Mouse (Mus musculus): Measurements from ENCODE around the gene Eif2d.
"Not testable (repeated sequence)": the region's sequence is repeated elsewhere in the genome, so short reads cannot be mapped to it uniquely, and the experiment has no call there.

Gene Eif2d

GRCm38 (mm10) chr1:131139102-131140095, 13.6 kb upstream of the Eif2d start:
- no peak for DNase-seq (ENCODE audit: low spot score)

GRCm38 (mm10) chr1:131141449-131141848, 11.5 kb upstream of the Eif2d start:
- DNase-seq (ENCODE audit: low spot score) = no peak

DNA sequence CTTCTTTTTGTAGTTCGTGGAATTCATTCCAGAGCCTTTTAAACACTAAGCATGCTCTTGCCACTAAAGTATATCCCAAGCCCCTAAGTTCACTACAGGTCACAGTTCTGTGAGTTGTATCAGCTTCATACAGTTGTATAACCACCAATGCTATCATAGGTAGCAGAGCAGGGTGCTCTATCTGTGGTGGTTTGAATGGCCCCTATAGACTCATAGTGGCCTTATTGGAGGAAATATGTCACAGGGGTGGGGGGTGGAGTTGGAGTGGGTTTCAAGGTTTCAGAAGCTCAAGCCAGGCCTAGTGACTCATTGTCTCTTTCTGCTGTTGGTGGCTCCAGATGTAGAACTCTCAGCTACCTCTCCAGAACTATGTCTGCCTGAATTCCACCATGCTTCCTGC, 10.5 kb upstream of the Eif2d start:
- no peak for DNase-seq (ENCODE audit: low spot score)

DNA sequence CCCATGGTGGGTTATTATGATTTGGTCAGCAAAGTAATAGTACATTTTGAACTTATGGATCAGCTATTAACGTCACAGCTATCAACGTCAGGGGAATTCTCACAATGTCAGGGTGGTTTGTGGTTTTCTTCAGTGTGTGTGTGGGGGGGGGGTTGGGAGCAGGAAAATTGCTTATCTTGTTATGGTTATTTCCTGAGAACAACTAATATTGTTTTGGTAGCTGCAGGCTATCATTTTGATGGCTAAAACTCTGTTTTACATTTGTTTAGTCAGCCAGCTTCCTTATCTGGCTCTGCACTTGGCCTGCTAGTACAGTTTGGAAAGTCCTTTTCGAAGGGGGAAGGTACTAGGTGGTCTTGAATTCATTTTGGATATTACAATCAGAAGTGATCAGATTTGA, 7.8 kb upstream of the Eif2d start:
- not testable (repeated sequence) for DNase-seq (ENCODE audit: low spot score)

- no peak for DNase-seq (ENCODE audit: low spot score)
Observed at GRCm38 (mm10) chr1:131146181-131146614, 6.8 kb upstream of the Eif2d start.

GRCm38 (mm10) chr1:131149496-131149895, 3.5 kb upstream of the Eif2d start:
- no peak for DNase-seq (ENCODE audit: low spot score)

- DNase-seq (ENCODE audit: low spot score) = peak; percentile 41
Observed at GRCm38 (mm10) chr1:131155456-131155855, 2.5 kb downstream of the Eif2d start.

DNA sequence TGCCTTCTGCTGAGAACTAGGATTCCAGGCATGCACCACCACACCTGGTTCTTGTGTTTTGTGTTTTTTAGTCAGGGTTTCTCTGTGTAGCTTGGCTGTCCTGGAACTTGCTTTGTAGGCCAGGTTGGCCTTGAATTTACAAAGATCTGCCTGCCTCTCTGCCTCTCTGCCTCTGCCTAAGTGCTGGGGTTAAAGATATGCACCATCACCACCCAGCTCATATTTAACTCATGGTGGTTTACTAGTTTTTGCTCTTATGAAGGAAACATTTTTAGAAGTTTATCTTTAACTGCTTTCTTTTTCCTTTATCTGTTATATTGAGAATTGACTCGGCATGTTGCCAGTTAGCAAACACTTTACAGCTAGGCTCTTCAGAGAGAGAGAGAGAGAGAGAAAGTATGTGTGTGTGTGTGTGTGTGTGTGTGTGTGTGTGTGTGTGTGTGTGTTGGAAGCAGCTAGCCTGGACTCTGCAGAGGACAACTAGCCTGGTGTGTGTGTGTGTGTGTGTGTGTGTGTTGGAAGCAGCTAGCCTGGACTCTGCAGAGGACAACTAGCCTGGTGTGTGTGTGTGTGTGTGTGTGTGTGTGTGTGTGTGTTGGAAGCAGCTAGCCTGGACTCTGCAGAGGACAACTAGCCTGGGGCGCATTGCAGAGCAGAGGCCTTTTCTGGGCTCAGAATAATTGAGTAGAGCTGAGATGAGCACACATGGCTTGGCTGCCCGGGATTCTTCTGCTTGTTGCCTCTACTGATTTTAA, 6.8 kb downstream of the Eif2d start:
- DNase-seq (ENCODE audit: low spot score) = not testable (repeated sequence)

GRCm38 (mm10) chr1:131161091-131161490, 8.1 kb downstream of the Eif2d start:
- DNase-seq (ENCODE audit: low spot score) = no peak

- no peak for DNase-seq (ENCODE audit: low spot score)
Observed at GRCm38 (mm10) chr1:131164427-131164826, 11.4 kb downstream of the Eif2d start.

- no peak for DNase-seq (ENCODE audit: low spot score)
Observed at GRCm38 (mm10) chr1:131167612-131168011, 14.6 kb downstream of the Eif2d start.

DNA sequence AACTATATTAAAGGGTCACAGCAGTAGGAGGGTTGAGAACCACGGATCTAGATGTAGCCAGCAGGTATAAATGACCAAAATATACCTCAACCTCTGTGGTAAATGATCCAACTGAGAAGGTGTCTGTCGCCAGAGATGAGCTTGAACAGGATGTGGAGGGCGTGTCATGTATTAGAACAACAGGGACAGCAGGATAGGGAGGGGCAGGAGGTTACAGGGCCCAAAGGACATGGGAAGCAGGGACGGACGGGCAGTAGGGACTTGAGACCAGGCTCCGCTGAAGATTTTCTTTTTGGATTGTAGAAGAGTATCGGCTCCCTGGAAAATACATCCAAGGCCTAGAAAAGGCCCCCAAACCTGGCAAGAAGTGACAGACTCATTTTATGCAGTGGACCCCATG, 20.0 kb downstream of the Eif2d start:
- DNase-seq (ENCODE audit: low spot score) = no peak

GRCm38 (mm10) chr1:131173809-131174208, 20.8 kb downstream of the Eif2d start:
- DNase-seq (ENCODE audit: low spot score) = no peak

- no peak for DNase-seq (ENCODE audit: low spot score)
Observed at GRCm38 (mm10) chr1:131174299-131174861, 21.4 kb downstream of the Eif2d start.

GRCm38 (mm10) chr1:131175189-131175588, 22.2 kb downstream of the Eif2d start:
- DNase-seq (ENCODE audit: low spot score) = no peak

- no peak for DNase-seq (ENCODE audit: low spot score)
Observed at GRCm38 (mm10) chr1:131175819-131176218, 22.8 kb downstream of the Eif2d start.

DNA sequence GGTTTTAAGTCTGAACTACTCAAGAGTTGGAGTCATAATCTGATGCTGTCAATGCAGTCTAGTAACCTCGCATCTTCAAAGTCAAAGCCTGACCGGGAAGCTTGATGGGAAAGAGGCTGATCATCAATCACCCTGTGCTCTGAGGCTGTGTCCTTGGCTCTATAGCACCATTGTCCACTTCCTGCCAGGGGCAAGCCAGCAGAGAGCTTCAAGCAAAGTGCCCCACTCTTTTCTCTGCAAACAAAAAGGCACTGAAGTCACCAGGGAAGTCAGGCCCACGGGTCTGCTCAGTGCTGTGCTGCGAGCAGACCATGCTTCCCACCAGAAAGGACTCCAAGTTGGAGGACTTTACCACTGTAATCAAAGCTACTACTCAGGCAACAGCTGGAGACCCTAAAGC, 24.3 kb downstream of the Eif2d start:
- DNase-seq (ENCODE audit: low spot score) = no peak

GRCm38 (mm10) chr1:131178083-131178482, 25.1 kb downstream of the Eif2d start:
- no peak for DNase-seq (ENCODE audit: low spot score)

- no peak for DNase-seq (ENCODE audit: low spot score)
Observed at GRCm38 (mm10) chr1:131180386-131180785, 27.4 kb downstream of the Eif2d start.

GRCm38 (mm10) chr1:131181642-131182527, 28.9 kb downstream of the Eif2d start:
- peak; percentile 76 for DNase-seq (ENCODE audit: low spot score)

- no peak for DNase-seq (ENCODE audit: low spot score)
Observed at GRCm38 (mm10) chr1:131183201-131183600, 30.2 kb downstream of the Eif2d start.
